Mouse (Mus musculus): ENCODE results near the gene Ccdc169. TPM values are rescaled to one million over a fixed set of nuclear protein-coding genes. Genes with fewer than 3 reads are reported as not detected.

Gene Ccdc169
- polyA plus RNA-seq, 1 experiment from 2014 or later, result 0.30 TPM

DNA sequence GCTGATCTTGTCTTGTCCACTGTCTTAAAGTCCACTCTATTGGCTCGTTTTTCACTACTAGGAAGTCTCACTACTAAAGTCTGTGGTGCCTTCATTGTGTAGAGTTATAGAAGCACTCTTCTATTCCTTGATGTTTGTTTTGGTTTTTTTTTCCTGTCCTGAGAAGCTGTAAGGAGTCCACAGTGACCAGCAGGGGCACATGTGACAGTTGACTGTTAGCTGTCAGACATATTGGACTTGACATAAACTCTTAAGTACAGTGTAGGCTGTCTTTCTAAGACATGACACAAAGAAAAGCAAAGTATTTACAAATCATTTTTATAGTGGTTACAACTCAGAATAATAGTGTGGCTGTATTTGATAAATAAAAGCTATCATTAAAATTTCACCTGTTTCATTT is 22.1 kb upstream of the Ccdc169 start:
- no peak overlapping the region for H3K4me2 ChIP-seq (ENCODE audit: low read length)
- no peaks in the 10 kb centered on the region for H3K27me3 ChIP-seq (replicated peaks; ENCODE audit: control insufficient read depth, insufficient read depth, low read length)
- no peak for ATAC-seq
- H3K9ac ChIP-seq (replicated peaks; ENCODE audit: low read depth, low read length), result no peak overlapping the region
- H3K4me1 ChIP-seq (replicated peaks; ENCODE audit: control insufficient read depth, insufficient read depth, low read length), result peaks cover 21% of the 10 kb centered on the region
- H3K9me3 ChIP-seq (ENCODE audit: control insufficient read depth, low read length), result no peaks in the 10 kb centered on the region
- WGBS, result 64% methylated on average over 1 of the region's 1 CpGs
- H3K27ac ChIP-seq (ENCODE audit: low read length), result no peak overlapping the region
- H3K4me3 ChIP-seq (replicated peaks; ENCODE audit: low read length), result no peak overlapping the region
- H3K36me3 ChIP-seq (ENCODE audit: control insufficient read depth, insufficient read depth), result peaks cover 14% of the 10 kb centered on the region

DNA sequence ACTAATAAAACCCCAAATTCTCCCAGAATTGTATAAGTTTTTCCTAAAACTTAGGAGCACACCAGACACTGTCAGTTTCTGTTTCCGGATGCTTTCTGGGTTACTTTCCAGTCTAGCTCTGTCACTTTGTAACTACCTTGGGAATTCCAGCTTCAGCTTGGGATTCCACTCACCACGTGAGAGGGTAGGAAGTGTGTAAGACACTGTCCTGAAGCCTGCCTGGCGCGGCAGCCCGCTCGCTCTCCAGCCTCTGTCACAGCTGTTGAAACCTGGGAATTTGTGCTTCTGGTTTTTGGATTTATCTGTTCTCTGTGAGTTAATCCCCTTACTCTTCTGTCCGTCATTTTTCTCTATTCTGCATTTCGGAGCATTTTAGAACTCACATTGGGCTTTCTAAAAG is 21.1 kb upstream of the Ccdc169 start:
- Histone ChIP-seq H3K27me3 (replicated peaks; ENCODE audit: control insufficient read depth, insufficient read depth, low read length) (no peaks in the 10 kb centered on the region), H3K36me3 (ENCODE audit: control insufficient read depth, insufficient read depth) (peaks cover 14% of the 10 kb centered on the region), H3K4me1 (replicated peaks; ENCODE audit: control insufficient read depth, insufficient read depth, low read length) (peaks cover 21% of the 10 kb centered on the region), H3K9ac (replicated peaks; ENCODE audit: low read depth, low read length) (no peak overlapping the region), H3K27ac (ENCODE audit: low read length) (no peak overlapping the region), H3K9me3 (ENCODE audit: control insufficient read depth, low read length) (no peaks in the 10 kb centered on the region), H3K4me3 (replicated peaks; ENCODE audit: low read length) (no peak overlapping the region), H3K4me2 (ENCODE audit: low read length) (no peak overlapping the region)
- no peak for ATAC-seq
- 93% methylated on average over 8 of the region's 8 CpGs for WGBS

DNA sequence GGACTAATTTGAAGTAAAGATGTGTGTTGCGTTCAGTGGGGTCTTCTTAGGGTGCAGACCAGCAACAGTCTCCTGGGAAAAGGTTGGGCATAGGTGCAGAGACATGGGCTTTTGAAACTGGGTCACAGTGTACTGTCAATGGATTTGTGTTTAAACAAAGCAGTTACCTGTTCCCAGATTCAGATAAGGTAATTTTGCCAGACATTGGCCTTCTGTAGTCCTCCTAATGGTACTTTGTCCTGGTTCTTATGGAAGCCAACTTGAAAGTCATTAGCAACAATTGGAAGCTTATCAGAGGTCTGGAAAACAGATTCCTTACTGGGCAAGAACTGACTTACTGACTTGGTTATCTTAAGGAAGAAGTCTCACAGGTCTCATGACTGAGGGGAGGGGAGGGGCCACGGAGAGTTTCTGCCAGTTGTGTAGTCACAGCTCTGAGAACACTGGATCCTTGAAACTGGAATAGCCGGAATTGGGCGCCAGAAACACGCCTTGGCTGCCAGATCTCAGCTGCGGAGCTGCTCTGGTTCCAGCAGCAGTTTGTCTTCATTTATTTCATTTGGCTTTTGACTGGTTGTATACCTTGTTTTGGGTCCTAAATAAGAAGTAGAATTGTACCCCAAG is 17.8 kb upstream of the Ccdc169 start:
- no peak overlapping the region for H3K4me3 ChIP-seq (replicated peaks; ENCODE audit: low read length)
- no peak overlapping the region for H3K27ac ChIP-seq (ENCODE audit: low read length)
- no peak for ATAC-seq
- no peaks in the 10 kb centered on the region for H3K9me3 ChIP-seq (ENCODE audit: control insufficient read depth, low read length)
- H3K4me2 ChIP-seq (ENCODE audit: low read length), result no peak overlapping the region
- H3K27me3 ChIP-seq (replicated peaks; ENCODE audit: control insufficient read depth, insufficient read depth, low read length), result no peaks in the 10 kb centered on the region
- peaks cover 10% of the 10 kb centered on the region; the same call in 1 of the 2 replicates for H3K4me1 ChIP-seq (replicated peaks; ENCODE audit: control insufficient read depth, insufficient read depth, low read length)
- 71% methylated on average over 6 of the region's 6 CpGs for WGBS
- H3K9ac ChIP-seq (replicated peaks; ENCODE audit: low read depth, low read length), result no peak overlapping the region
- peaks cover 21% of the 10 kb centered on the region for H3K36me3 ChIP-seq (ENCODE audit: control insufficient read depth, insufficient read depth)

DNA sequence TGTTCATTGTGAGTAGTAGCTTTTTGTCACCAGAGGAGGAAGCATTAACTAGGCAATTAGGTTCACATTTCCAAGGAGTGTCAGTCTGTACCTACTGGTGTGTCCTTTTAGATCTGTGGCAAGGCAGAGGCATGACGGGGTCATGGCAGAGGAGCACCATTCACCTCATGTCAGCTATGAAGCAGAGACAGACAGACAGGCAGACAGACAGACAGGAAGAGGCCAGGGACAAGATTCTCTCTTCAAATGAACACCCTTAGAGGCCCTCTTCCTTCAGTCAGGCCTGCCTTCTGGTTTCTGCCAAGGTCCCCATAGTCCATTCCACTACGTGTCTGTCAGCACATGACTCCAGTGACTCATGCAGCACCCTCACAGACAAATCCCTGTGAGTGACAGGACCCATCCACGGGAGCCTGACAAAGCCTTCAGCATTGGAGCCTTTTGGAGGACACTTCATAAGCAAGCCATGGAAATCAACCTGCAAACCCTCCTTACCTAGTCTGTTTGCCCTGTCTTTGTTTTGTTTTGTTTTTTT is 14.7 kb upstream of the Ccdc169 start:
- H3K4me3 ChIP-seq (replicated peaks; ENCODE audit: low read length), result no peak overlapping the region
- 94% methylated on average over 3 of the region's 3 CpGs for WGBS
- no peak overlapping the region for H3K9ac ChIP-seq (replicated peaks; ENCODE audit: low read depth, low read length)
- H3K27ac ChIP-seq (ENCODE audit: low read length), result no peak overlapping the region
- H3K4me1 ChIP-seq (replicated peaks; ENCODE audit: control insufficient read depth, insufficient read depth, low read length), result 0 out of 2 replicates have a peak, but pooled peaks cover 2% of the 10 kb centered on the region
- ATAC-seq, result no peak
- H3K27me3 ChIP-seq (replicated peaks; ENCODE audit: control insufficient read depth, insufficient read depth, low read length), result no peaks in the 10 kb centered on the region
- no peaks in the 10 kb centered on the region for H3K9me3 ChIP-seq (ENCODE audit: control insufficient read depth, low read length)
- H3K36me3 ChIP-seq (ENCODE audit: control insufficient read depth, insufficient read depth), result peaks cover 25% of the 10 kb centered on the region
- no peak overlapping the region for H3K4me2 ChIP-seq (ENCODE audit: low read length)

DNA sequence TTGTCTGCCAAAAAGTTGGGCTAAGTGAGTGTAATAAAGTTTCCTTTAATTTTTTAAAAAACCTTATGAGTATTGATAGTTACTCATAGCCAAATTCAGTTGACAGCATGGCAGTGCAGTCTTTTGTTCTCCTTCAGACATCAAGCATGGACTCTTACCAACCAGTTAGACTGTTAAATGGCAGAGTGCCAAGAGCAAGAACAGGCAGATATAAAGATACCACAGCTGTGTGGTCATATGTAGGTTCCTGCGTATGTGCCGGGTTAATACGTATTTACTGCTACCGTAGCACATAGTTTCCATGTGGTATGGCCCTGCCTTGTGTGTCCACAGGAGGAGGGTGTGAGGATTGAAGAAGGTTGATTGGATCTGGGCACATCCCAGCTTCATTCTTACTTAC is 14.1 kb upstream of the Ccdc169 start:
- Histone ChIP-seq H3K9me3 (ENCODE audit: control insufficient read depth, low read length) (no peaks in the 10 kb centered on the region), H3K27me3 (replicated peaks; ENCODE audit: control insufficient read depth, insufficient read depth, low read length) (no peaks in the 10 kb centered on the region), H3K4me2 (ENCODE audit: low read length) (no peak overlapping the region), H3K4me1 (replicated peaks; ENCODE audit: control insufficient read depth, insufficient read depth, low read length) (0 out of 2 replicates have a peak, but pooled peaks cover 2% of the 10 kb centered on the region), H3K36me3 (ENCODE audit: control insufficient read depth, insufficient read depth) (peaks cover 25% of the 10 kb centered on the region), H3K9ac (replicated peaks; ENCODE audit: low read depth, low read length) (no peak overlapping the region), H3K27ac (ENCODE audit: low read length) (no peak overlapping the region), H3K4me3 (replicated peaks; ENCODE audit: low read length) (no peak overlapping the region)
- ATAC-seq, result no peak
- WGBS, result 83% methylated on average over 4 of the region's 4 CpGs

DNA sequence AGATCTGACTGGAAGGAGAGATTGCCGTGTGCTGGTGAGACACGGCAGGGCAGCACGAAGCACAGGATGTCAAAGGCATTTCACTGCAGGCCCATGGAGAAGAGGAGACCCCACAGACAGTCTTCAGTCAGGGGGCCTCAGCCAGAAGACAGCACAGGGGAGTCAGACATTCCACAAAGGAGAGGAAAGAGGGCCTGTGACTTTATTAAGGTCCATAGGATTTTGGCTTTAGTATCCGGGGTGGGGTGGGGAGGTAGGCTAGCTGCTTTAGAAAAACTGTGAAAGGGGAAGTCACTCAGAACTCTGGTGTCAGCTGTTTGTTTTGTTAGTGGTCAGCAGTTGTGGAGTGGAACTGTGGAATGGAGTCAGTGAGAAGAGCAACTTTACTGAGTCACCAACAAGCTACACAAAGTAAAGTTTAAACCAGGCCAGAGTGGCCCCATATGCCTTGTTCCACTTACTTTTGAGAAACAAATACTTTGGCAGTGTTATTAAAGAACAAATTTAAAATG is 7.9 kb upstream of the Ccdc169 start:
- ATAC-seq, result no peak
- Histone ChIP-seq H3K4me2 (ENCODE audit: low read length) (no peak overlapping the region), H3K9me3 (ENCODE audit: control insufficient read depth, low read length) (no peaks in the 10 kb centered on the region), H3K36me3 (ENCODE audit: control insufficient read depth, insufficient read depth) (peaks cover 30% of the 10 kb centered on the region), H3K4me3 (replicated peaks; ENCODE audit: low read length) (no peak overlapping the region), H3K4me1 (replicated peaks; ENCODE audit: control insufficient read depth, insufficient read depth, low read length) (no peaks in the 10 kb centered on the region), H3K27ac (ENCODE audit: low read length) (no peak overlapping the region), H3K9ac (replicated peaks; ENCODE audit: low read depth, low read length) (no peak overlapping the region), H3K27me3 (replicated peaks; ENCODE audit: control insufficient read depth, insufficient read depth, low read length) (no peaks in the 10 kb centered on the region)
- 88% methylated on average over 4 of the region's 4 CpGs for WGBS

DNA sequence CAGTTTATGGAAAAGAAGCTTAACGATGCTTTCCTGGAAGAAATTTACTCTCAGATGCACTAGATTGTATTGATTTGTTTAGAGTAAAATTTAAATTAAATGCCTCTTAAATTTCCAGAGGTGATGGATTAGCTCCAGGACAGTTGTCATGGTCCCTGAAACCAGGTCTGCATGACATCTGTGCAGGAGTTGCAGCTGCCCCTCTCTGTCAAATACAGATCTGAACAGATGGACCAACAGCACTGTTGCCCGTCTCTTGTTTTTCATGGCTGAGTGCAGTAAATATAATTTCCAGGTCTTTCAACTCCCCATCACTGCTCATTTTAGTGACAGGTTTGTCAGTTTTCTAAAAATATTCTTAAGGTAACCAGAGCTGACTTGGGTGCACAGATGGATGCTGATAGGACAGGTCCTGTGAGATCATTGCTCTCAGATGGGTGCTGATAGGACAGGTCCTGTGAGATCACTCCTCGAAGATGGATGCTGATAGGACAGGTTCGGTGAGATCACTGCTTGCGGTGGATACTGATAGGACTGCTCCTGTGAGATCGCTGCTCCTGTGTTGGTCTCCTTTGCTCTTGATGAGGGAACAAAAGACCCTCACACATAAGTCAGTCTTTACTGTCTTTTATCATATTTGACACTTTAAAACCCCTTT is 5.4 kb upstream of the Ccdc169 start:
- ATAC-seq, result no peak
- WGBS, result 88% methylated on average over 6 of the region's 6 CpGs

DNA sequence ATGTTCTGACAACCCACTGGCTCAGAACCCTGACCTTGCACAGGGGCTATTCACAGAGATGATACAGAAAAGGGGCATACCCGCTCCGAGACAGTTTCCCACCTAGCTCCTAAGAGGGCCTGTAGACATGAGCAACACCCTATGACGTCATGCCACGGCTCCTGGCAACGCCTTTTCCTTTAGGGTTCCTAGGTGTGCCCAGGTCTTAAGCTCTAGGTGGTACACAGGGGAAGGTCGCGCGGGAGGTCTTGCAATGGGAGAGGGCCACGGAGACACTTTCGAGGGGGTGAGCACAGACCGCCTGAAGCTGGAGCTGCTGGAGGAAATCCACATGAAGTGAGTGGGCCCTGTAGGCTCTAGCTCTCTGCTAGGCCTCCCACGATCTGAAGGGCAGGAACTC is 2.7 kb downstream of the Ccdc169 start:
- 86% methylated on average over 12 of the region's 12 CpGs for WGBS
- H3K4me3 ChIP-seq (replicated peaks; ENCODE audit: low read length), result no peak overlapping the region
- peaks cover 10% of the 10 kb centered on the region for H3K36me3 ChIP-seq (ENCODE audit: control insufficient read depth, insufficient read depth)
- H3K27ac ChIP-seq (ENCODE audit: low read length), result no peak overlapping the region
- H3K4me1 ChIP-seq (replicated peaks; ENCODE audit: control insufficient read depth, insufficient read depth, low read length), result no peaks in the 10 kb centered on the region
- H3K9me3 ChIP-seq (ENCODE audit: control insufficient read depth, low read length), result no peaks in the 10 kb centered on the region
- no peak overlapping the region for H3K9ac ChIP-seq (replicated peaks; ENCODE audit: low read depth, low read length)
- H3K27me3 ChIP-seq (replicated peaks; ENCODE audit: control insufficient read depth, insufficient read depth, low read length), result no peaks in the 10 kb centered on the region
- no peak overlapping the region for H3K4me2 ChIP-seq (ENCODE audit: low read length)
- ATAC-seq, result no peak

More for the DNA sequence above, 5.4 kb upstream of the Ccdc169 start:
- Histone ChIP-seq H3K27ac (ENCODE audit: low read length) (no peak overlapping the region), H3K4me1 (replicated peaks; ENCODE audit: control insufficient read depth, insufficient read depth, low read length) (no peaks in the 10 kb centered on the region), H3K4me2 (ENCODE audit: low read length) (no peak overlapping the region), H3K9me3 (ENCODE audit: control insufficient read depth, low read length) (no peaks in the 10 kb centered on the region), H3K4me3 (replicated peaks; ENCODE audit: low read length) (no peak overlapping the region), H3K36me3 (ENCODE audit: control insufficient read depth, insufficient read depth) (peaks cover 33% of the 10 kb centered on the region), H3K9ac (replicated peaks; ENCODE audit: low read depth, low read length) (no peak overlapping the region), H3K27me3 (replicated peaks; ENCODE audit: control insufficient read depth, insufficient read depth, low read length) (no peaks in the 10 kb centered on the region)

DNA sequence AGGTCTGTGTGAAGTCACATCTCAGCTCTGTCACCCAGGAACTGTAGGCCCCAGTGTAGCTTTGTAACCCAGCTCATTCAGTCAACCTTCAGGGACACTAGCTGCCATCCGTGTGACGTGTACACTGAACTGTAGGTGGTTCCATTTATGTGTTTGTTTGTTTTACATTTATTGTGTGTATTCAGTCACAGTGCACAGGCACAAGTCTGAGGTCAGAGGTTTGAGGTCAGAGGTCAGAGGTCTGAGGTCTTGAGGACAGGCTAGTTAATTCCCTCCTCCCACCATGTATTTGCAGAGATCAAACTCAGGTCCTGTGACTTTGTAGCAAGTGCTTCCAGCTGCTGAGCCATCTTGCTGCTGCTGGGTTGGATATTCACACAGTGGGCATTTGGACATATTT is 4.3 kb downstream of the Ccdc169 start:
- H3K27ac ChIP-seq (ENCODE audit: low read length), result no peak overlapping the region
- H3K9me3 ChIP-seq (ENCODE audit: control insufficient read depth, low read length), result no peaks in the 10 kb centered on the region
- 89% methylated on average over 2 of the region's 2 CpGs for WGBS
- no peaks in the 10 kb centered on the region for H3K27me3 ChIP-seq (replicated peaks; ENCODE audit: control insufficient read depth, insufficient read depth, low read length)
- no peak overlapping the region for H3K4me2 ChIP-seq (ENCODE audit: low read length)
- no peaks in the 10 kb centered on the region for H3K4me1 ChIP-seq (replicated peaks; ENCODE audit: control insufficient read depth, insufficient read depth, low read length)
- H3K9ac ChIP-seq (replicated peaks; ENCODE audit: low read depth, low read length), result no peak overlapping the region
- peaks cover 3% of the 10 kb centered on the region for H3K36me3 ChIP-seq (ENCODE audit: control insufficient read depth, insufficient read depth)
- no peak overlapping the region for H3K4me3 ChIP-seq (replicated peaks; ENCODE audit: low read length)
- ATAC-seq, result no peak

Data from forebrain, embryonic 16.5 days (tissue).